Mouse (Mus musculus) midbrain, embryonic 15.5 days (tissue): ENCODE measurements at regions not wholly inside any gene's neighbourhood (a gene's known extent, or its start where the extent isn't known, plus 50 kb on each side); places are given as distances from the start of the nearest gene placed in this dataset.

ENCODE experiments used
- ATAC-seq: fragments of 200-750 bp; cut with Nextera tagmentation; replicated peaks from 2 replicates; pipeline ENCODE4 v1.8.0; 2017; ENCODE audit warnings: moderate TSS enrichment
- H3K27ac ChIP-seq: fragments of 300-500 bp; sonication (generic); 2 replicates; pipeline ENCODE4 v1.5.1; 2015; ENCODE audit warnings: mild to moderate bottlenecking, inconsistent platforms
- H3K27me3 ChIP-seq: fragments of 300-500 bp; sonication (generic); replicated peaks from 2 replicates; pipeline ENCODE4 v1.6.1; 2015; ENCODE audit warnings: inconsistent platforms
- H3K36me3 ChIP-seq: fragments of 300-500 bp; sonication (generic); replicated peaks from 2 replicates; pipeline ENCODE4 v1.6.1; 2015; ENCODE audit warnings: inconsistent platforms
- H3K4me1 ChIP-seq: fragments of 300-500 bp; sonication (generic); 2 replicates; pipeline ENCODE4 v1.6.1; 2015; ENCODE audit warnings: inconsistent platforms
- H3K4me2 ChIP-seq: fragments of 300-500 bp; sonication (generic); 2 replicates; pipeline ENCODE4 v1.6.1; 2015; ENCODE audit warnings: inconsistent platforms, mild to moderate bottlenecking, moderate library complexity
- H3K4me3 ChIP-seq: fragments of 300-500 bp; sonication (generic); 2 replicates; pipeline ENCODE4 v1.5.1; 2015; ENCODE audit warnings: mild to moderate bottlenecking, inconsistent platforms
- H3K9ac ChIP-seq: fragments of 300-500 bp; sonication (generic); 2 replicates; pipeline ENCODE4 v1.6.1; 2015; ENCODE audit warnings: mild to moderate bottlenecking, inconsistent platforms
- H3K9me3 ChIP-seq: fragments of 300-500 bp; sonication (generic); 2 replicates; pipeline ENCODE4 v1.6.1; 2016; ENCODE audit warnings: inconsistent platforms
- WGBS: fragments of 180-500 bp; shearing (Covaris S2); methylation state at CpG from one replicate; pipeline ENCODE4 v1.1.7; 2015; ENCODE audit warnings: mixed read lengths; 5-methylcytosine and 5-hydroxymethylcytosine counted together

DNA sequence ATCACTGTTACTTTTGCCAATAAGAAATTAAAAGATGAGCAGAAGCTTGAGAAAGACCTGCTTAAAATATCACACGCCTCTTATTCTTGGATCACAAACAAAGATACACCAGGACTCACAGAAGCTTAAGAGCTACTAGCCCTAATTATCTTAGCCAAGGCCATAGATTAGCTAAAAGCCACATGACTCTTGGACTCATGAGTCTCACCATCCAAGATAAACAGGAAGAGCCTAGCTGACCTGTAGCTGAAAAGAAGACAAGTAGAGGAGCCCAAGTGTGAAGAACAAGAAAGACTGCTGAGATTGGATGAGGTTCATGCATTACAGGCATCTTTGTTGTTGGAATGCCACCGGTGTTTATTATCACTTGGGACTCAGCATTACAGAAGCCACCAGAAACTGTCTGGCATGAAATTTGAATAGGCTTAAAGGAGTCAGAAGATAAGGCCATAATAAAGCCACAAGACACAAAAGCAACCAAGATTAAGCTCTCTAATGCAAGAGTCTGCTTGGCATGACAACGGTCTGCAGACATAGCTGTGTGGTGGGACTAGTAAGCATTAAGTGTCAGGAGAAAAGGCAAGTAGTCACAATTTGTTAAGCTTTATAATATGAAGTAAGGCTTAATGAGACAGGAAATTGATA, 63.8 kb upstream of the Asb5 start:
- H3K4me3 ChIP-seq, result no peak overlapping the region
- ATAC-seq, result no peak

More for the DNA sequence above, 63.8 kb upstream of the Asb5 start:
- Histone ChIP-seq H3K27ac (no peak overlapping the region), H3K27me3 (no peaks in the 10 kb centered on the region), H3K4me1 (no peaks in the 10 kb centered on the region), H3K4me2 (no peak overlapping the region), H3K9me3 (no peaks in the 10 kb centered on the region), H3K36me3 (no peaks in the 10 kb centered on the region), H3K9ac (no peak overlapping the region)
- WGBS, result 79% methylated on average over 3 of the region's 3 CpGs
